Mouse (Mus musculus): ENCODE results near the gene Drap1.

DNA sequence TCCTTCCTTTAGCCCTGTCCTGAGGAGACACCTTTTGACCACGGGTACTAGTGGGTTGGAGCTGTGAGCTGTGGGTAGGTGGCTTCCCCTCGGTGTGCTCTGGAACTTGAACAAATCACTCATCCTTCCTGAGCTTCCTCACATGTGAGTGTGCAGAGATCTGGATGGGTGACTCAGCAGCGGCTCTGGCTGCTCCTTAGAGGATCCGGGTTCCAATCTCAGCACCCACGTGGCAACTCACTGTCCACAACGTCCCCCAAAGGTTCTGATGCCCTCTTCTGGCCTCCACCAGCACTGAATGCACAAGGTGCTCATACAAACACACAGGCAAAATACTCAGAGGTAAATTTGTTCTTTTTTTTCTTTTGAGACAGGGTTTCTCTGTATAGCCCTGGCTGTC, 27.0 kb upstream of the Drap1 start:
- TF ChIP-seq ZC3H11A (IDR thresholded peaks at IDR 0.05; ENCODE audit: borderline replicate concordance, low read depth, low read length) (no peak), MAFK (IDR thresholded peaks at IDR 0.05; ENCODE audit: insufficient read depth, low read depth, low read length) (no peak), HCFC1 (IDR thresholded peaks at IDR 0.05; ENCODE audit: borderline replicate concordance, insufficient read depth, low read length) (no peak), ZNF384 (IDR thresholded peaks at IDR 0.05; ENCODE audit: low read depth, low read length) (no peak), CHD2 (IDR thresholded peaks at IDR 0.05; ENCODE audit: low read depth, low read length) (no peak)

All from ES-E14 (cell line).